Mouse (Mus musculus) kidney, adult 8-10 months (tissue): ENCODE measurements at regions not wholly inside any gene's neighbourhood (a gene's known extent, or its start where the extent isn't known, plus 50 kb on each side); places are given as distances from the start of the nearest gene placed in this dataset.

Source experiments
- DNase-seq, 2 experiments: peaks; one replicate each; pipeline ENCODE4 v3.0.0; 2022

GRCm38 (mm10) chrX:47229506-47229905, 663.3 kb downstream of the Smarca1 start:
- DNase-seq = no peak

- DNase-seq = peak; percentile 0 to 3
Observed at GRCm38 (mm10) chrX:47182902-47183301, 709.9 kb downstream of the Smarca1 start.

GRCm38 (mm10) chrX:47157742-47158141, 735.0 kb downstream of the Smarca1 start:
- no peak for DNase-seq

- DNase-seq = no peak
Observed at GRCm38 (mm10) chrX:47124140-47124928, 768.4 kb downstream of the Smarca1 start.
